Mouse (Mus musculus): ENCODE data around the gene BC117090.
"Not testable (repeated sequence)": the region's sequence is repeated elsewhere in the genome, so short reads cannot be mapped to it uniquely, and the experiment has no call there.

The BC117090 gene

GRCm38 (mm10) chr16:36334232-36334631, at the start of gene BC117090:
Gene BC117090 (minus strand): TSS chr16:36334332.
- no peak for DNase-seq

- DNase-seq, result not testable (repeated sequence)
These were observed 33.5 kb upstream of the BC117090 start, which contains the start of gene BC100530 for GRCm38 (mm10) chr16:36367648-36368047. Gene BC100530 (minus strand): TSS chr16:36367748.

GRCm38 (mm10) chr16:36337171-36337570, 3.0 kb upstream of the BC117090 start:
- no peak for DNase-seq

- DNase-seq, result no peak
These were observed 14.8 kb downstream of the BC117090 start for GRCm38 (mm10) chr16:36319286-36319685.

GRCm38 (mm10) chr16:36316111-36316510, 18.0 kb downstream of the BC117090 start:
- DNase-seq, result not testable (repeated sequence)

GRCm38 (mm10) chr16:36307631-36308030, 26.5 kb downstream of the BC117090 start:
- DNase-seq, result no peak

- DNase-seq, result no peak
These were observed 45.0 kb downstream of the BC117090 start for GRCm38 (mm10) chr16:36289140-36289539.

GRCm38 (mm10) chr16:36276796-36277195, 57.3 kb downstream of the BC117090 start, which contains the start of gene Stfa1:
Gene Stfa1 (plus strand): TSS chr16:36276951.
- not testable (repeated sequence) for DNase-seq

Data from lung, adult 18-20 months (tissue).